Mouse (Mus musculus) gastrocnemius, postnatal 36 days (tissue): ENCODE results near the gene Slc2a9. TPM values are rescaled to one million over a fixed set of nuclear protein-coding genes. Genes with fewer than 3 reads are reported as not detected.

Experiments
- DNase-seq, 2 experiments: peaks; one replicate each; pipeline ENCODE4 v3.0.0; 2022
- intact Hi-C: fragments of 180-260 bp; cut with DNase I; formaldehyde crosslinking; loops from one replicate; pipeline ENCODE4 v1.15.1; 2025
- total RNA-seq, 2 experiments: library from RNA; stranded (reverse); gene quantifications; 2 replicates each; pipeline ENCODE4 v1.2.3; 2021

Slc2a9 gene
- total RNA-seq, 2 experiments from 2014 or later: 0.44 to 0.59 TPM

DNA sequence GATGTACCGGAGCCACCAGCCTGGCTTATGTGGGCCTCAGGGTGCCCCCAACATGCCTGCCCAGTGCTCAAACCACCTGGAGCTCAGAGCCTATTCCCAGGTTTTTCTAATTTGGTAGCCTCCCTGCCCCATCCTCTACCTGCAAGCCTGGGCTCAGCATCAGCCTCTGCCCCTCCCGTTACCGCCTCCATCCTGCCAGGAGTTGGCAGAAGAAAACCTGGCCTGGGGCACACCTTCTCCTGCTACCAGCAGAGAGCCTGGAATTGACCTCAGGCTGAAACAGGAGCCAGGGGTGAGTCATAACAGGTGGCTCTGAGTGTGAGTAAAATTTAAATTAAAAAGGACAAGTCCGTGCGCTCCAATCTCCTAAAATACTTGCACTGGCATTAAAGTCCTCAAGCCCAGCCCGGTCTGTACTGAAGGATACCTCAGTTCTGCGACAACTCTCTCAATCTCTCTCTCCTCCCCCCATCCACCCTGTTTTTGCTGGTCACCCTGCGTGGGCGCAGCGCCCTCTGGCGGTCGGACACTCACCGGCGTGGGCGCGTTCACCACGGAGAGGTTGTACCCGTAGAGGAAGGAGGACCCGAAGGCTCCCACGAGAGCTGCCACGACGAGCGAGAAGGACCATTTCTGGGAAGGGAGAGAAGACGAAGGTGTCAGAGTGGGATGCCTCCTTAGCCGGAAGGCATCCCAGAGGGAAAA lies 25.9 kb downstream of the Slc2a9 start:
- DNase-seq: peak; percentile 37 to 44
- intact Hi-C loops: no loop called here

DNA sequence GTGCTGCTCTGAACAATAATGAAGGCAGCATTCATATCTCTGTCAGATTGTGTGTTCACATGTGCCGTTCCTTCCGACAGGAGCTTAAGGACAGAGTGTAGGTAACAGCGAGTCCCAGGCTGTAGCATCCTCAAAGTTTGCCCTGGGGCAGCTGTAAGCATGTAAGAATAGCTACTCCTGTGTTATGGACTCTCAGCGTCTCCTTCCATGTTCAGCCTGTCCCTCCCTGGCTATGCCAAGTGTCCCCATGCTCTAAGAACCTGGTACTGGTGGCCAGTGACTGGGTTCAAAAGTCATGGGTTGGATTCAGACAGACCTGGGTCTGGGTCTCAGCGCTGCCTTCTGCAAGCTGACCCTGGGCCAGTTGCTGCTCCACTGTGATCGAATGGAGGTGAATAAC lies 32.1 kb downstream of the Slc2a9 start:
- intact Hi-C loops: no loop called here
- DNase-seq: peak in 1 of 2 experiments; percentile 4

DNA sequence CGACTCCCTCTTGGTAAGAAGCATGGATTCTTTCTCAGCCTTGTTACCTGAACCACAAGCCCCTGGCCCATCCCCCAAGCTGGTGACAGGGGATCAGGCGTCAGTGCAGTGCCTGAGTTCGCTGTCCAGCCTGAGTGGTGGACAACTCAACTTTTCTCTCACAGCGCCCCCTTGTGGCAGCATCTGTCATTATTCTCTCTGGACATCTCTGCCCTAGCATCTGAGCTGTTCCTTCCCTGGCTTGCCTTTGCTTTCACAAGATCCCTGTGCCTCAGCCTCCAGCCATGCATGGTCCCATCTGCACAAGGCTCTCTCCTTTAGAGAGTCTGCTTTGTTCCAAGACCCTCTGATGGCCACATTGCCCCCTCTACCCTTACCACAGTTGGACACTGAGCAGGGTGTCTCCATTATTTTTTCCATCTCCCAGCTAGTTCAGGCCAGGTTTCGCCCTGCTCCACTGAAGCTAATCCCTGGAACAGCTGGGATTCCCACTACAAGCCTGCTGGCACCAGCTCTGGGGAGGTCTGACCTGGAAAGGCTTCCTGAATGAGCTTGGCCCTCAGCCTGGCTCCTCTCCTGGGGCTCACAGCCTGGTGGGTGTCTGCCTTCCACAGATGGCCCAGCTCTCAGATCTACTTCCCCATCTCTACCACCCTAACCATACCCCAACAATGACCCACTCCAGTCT lies 32.9 kb downstream of the Slc2a9 start:
- intact Hi-C loops: loop anchor here (5.0 kb wide), 1 partner anchor 163 kb away; no protein-coding TSS in a partner anchor
- DNase-seq: peak; percentile 60 to 67

DNA sequence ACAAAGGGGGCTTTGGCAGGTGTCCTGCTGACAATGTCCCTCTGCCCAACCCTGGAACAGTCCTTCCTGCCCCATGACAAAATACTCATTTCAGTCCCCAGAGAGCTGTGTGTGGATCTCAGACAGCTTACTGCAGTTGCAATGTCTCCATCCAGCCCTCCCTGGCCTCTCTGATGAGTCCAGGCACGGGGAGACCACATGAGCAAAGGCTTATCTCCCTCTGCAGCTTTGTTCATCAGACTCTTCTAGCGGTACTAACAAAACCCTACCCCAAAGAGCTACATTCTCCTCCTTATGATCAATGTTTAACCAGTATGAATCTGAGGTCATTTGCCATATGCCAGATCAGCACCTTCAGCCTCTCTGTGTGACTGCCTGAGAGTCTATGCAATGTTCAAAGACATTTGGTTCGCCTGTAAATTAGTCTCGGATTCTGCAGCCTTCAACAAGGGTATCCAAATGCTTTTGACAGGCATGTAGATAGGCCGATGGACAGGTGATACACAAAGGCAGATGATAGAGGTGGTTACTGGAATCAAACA lies 36.3 kb downstream of the Slc2a9 start:
- intact Hi-C loops: loop anchor here (5.0 kb wide), 1 partner anchor 159 kb away; no protein-coding TSS in a partner anchor
- no peak for DNase-seq

DNA sequence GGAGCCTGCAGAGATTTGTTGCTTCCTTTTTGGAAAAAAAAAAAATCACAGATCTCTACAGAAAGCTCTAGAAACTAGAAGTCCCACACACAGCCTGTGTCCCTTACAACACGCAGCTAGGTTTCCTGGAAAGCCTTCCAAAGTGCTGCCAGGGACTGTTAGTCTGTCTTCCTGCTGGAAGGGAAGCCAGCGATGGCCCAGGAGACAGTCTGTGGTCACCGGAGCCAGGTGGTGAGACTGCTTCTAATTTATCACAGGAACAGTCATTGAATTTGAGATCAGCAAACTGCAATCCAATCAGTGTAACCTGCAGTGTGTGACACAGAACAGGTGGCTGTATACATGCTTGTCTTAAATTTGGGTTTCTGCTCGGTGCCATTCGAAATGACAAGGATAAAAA lies 41.7 kb downstream of the Slc2a9 start:
- DNase-seq: no peak
- intact Hi-C loops: no loop called here

DNA sequence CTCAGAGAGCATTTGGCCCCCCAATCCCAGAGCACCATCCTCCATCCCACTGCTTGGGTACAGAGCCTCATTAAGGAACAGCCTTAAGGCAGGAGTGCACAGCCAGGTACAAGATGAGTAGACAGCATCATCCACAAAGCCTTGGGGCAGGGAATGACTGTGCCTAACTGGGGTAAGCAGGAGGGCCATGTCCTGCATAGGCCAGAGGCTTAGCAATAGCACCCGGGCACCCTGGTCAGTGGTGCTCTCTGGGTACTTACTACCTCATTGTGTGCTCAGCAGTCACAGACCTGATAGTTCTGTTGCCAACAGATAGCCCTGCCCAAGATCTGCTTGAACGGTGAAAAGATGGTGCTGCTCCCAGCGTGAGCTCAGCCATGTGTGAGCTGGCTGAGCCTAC lies 52.0 kb downstream of the Slc2a9 start:
- no peak for DNase-seq
- intact Hi-C loops: no loop called here

DNA sequence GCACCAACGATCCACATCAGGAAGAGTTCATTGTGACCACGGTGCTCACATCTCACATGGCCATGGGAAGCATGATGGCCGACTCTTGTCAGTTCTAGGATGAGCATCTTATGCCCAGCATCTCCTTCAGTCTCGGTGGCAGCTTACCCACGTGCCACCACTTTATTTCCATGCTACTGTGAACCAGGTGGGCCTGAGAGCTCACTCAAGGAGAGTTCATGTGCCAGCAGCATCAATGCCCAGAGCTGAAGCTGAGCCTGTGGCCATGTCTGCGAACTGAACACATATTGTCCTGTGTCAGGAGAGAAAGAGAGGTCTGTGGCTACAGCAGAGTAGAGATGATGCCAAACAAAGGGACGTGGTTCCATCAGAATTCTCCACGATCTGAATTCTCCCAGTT lies 53.3 kb downstream of the Slc2a9 start:
- intact Hi-C loops: no loop called here
- no peak for DNase-seq

DNA sequence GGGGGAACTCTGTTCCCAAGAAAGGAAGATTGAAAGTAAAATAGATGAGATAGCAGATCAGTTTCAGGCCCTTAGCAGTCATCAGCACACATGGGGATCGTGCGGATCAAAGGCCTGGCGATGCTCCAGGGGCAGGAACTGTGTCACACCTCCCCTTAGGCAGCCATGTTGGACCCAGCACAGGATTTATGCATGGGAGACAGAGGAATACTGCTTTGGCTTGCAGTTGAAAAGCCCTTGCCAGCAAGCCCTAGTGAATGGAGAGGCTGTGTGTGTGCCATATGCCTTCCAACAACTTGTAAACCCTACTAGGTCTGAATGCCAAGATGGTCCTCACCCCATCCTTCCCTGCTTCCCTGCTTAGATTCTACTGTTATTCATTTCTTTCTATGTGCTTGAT lies 54.8 kb downstream of the Slc2a9 start:
- no peak for DNase-seq
- intact Hi-C loops: no loop called here

DNA sequence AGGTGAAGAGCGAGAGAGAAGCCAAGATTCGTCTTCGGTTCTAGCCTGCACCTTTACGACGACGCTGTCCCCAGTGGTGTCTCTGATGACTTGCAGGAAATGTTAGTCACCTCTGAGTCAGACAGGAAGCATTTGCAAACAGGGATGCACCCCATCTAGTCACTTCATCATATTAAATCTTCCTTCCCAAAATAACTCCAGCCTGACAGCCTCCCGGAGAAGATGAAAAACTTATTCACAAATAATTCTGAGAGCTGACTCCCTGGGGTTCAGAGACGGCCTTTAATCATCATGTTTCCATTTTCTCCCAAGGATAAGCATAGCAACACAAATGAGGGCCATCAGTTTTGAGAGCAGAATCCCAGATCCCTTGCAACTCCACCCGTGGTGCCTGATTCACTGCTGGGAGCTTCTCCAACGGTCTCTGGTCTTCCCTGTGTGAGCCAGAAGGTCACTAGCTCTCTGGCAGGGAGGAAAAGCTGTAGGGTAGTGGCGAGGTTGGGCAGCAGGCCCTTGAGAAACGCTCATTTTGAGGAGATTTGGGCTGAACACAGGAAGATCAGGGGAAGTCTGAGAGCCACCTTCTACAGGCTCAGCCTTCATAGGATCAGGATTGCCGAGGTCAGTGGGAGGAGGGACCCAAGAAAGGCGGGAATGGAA lies 56.5 kb downstream of the Slc2a9 start:
- intact Hi-C loops: no loop called here
- DNase-seq: peak in 1 of 2 experiments; percentile 25

DNA sequence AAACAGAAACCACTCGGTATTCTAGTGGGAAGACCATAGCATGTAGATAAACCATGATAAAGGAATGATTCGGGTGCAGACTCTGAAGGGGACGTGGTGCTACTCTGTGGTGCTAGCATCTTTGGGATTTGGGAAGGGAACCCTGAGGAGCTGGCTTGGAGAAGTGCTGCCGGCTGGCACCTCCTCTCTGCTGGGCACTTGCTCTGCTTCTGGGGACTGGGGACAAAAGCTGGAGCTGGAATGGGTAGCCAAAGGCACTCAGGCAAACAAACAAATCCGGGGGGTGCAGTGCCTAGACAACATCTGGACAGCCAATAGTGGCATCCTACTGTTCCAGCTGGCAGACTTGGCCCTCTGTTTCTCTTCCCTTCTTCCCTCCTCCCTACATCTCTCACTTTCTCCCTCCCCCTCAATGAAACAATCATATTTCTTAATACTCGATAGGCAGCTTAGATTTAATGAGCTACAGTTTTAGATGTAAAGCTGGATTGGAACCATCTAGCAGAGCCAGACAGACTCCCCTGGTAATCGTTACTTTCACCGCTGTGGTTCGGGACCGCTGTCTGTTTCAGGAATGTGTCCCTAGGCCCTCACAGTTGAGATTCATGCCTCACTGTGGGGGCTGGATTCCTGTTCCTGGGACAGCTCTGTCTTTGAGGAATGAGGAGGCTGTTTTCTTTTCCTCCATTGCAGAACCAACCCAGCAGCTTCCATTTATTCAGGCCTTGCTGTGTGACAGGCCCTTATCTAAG lies 61.7 kb downstream of the Slc2a9 start:
- DNase-seq: no peak
- intact Hi-C loops: no loop called here

DNA sequence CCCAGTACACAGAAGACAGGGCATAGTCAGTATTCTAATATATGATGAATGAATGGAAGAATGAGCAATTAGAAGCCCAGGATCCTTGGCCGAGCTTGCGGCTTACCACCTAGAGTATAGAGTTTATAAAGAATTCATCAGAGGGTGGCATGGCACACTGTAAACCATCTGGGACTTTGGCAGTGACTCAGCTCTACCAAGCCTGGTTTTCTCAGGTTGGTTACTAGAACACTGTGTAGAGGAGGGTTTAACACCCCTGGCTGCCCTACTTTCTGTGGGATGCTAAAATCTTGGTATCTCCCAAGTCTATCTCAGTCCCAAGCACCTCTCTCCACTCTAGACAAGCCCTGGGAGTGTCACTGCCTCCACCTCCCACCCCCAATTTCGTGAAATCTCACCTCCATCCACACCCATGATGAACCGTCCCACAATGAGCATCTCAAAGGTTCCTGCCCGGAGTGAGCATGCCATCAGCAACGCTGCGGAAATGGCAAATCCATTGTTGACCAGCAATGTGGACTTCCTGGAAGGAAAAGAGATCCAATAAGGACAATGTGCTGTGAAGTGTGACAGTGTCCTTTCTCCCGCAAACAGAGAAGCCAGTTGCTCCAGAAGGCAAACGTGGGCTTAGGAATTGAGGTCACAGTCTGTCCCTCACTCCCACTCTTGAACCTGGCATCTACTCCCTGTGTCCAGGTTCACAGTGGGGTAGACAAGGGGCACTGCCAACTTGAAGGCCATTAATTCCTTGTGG lies 62.5 kb downstream of the Slc2a9 start:
- no peak for DNase-seq

DNA sequence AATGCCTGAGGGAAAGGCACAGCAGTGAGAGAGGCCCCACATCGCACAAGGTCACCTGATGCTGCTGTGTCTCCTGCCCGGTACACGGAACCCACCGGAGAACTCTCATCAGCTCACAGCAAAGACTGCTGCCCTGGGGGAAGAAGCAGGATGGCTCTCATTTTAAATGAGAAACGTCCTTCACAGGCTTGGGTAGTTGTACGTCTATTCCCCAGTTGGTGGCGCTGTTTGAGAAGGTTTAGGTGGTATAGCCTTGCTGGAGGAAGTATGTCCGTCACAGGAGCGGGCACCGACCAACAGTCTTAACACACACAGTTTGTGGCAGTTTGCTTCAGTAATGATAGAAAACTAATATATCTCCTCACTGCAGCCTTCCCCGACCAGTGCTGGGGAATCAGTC lies 66.3 kb downstream of the Slc2a9 start:
- intact Hi-C loops: no loop called here
- DNase-seq: no peak

More for the DNA sequence above, 62.5 kb downstream of the Slc2a9 start:
- intact Hi-C loops: no loop called here

DNA sequence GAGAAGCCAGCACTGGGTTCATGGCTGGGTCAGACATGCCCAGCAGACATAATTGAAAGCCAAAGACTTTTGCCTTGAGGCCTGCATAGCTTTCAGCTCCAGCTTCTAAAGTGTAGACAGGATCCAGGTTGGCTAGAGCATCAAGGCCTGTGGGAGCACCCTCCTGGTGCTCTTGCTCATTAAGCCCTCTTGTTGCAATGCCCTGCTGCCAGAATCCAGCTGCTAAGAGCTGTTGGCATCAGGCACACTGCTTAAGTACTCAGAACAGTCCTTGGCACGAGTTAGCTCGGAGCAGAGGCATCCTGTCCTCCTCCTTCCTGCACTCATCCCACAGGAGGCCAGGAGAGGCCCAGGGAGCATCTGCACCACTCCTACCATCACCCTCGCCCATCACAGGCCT lies 68.1 kb downstream of the Slc2a9 start:
- intact Hi-C loops: no loop called here
- DNase-seq: no peak

DNA sequence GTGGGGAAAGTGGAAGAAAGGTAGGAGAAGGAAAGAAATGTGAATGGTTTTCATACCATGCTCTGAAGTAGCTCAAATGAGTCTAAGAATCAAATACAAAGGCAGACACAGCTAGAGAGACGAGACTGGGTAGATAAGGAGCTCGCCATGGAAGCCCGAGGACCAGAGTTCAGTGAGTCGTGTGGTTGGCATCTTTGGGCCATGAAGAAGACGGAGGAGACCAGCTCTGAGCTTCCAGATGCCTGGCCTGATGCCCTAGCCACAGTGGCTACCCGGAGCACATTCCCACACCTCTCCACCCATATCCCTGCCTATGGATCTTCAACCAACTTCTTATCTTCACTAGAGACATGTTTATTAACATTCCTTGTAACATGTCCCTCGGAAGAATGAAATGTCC lies 71.7 kb downstream of the Slc2a9 start:
- intact Hi-C loops: no loop called here
- no peak for DNase-seq

DNA sequence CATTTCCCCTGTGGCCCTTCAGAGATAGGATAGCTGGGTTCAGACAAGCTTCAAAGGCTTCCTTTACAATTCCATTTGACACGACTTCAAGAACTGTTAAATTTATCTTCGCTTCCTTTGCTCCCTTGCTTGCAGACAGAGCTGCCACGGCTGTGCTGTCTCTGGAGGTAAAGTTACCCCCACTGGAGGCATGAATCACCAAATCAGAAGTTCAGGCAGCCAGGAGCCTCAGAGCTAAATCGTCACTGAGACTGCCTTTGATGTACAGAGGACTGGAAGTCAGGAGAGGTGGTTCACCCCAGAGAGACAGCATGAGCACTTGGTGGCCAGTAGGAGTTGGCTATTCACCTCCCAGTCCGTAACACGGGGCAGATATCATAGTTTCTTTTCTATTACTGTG lies 73.8 kb downstream of the Slc2a9 start:
- intact Hi-C loops: no loop called here
- no peak for DNase-seq

DNA sequence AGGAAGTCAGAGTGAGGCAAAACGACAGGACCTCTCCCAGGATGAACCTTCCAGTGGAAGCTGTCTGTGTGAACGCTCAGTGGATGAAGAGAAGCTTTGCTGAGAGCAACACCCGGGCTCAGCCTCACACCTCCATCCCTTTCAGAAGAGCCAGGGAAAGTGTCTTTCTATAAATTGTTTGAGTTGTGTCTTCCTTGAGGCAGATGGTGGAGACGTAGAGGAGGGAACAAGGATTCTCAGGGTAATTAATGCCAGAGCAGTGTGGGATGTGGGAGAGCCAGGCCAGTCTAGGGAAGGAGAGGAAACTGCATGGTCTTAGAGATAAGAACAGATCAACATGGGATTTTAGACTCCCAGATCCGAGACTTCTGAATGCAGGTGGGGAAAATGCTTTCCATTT lies 75.2 kb downstream of the Slc2a9 start:
- intact Hi-C loops: no loop called here
- no peak for DNase-seq

DNA sequence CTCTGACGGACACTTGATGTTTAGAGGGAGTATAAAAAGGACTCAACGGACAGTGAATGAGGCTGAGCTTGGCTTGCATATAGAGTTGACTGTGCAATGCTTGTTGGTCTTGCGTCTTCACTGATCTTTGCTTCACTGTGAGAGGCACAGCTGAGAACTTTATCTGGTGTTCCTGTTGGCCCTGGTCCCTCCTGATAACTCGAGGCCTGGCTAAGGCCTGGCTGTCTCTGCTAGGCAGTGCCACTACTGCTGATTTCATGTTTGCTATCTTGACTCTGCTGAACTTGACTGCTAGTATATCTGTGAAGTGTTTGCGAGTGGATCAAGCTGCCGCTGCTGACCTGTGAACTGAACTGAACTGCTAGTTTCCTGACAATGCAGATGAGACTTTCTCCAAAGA lies 77.4 kb downstream of the Slc2a9 start:
- no peak for DNase-seq
- intact Hi-C loops: no loop called here

DNA sequence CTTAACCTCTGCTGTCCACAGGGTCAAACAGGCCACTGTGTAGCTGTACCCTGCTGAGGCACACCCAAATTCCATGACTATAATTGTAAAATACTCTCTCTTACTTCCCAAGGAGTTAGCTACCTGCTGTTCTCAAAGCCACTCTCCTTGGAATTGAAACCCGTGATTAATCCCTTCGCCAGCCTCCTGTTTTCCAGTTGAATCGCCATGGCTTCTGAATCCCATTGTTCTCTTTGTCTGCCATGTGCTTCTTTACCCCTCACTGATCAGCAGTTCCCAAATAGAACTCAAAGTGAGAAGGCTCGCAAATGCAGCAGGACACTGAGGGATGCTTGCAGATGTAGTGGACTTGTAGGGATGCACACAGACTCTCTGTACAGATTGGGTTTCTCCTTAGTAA lies 80.5 kb downstream of the Slc2a9 start:
- intact Hi-C loops: no loop called here
- no peak for DNase-seq

DNA sequence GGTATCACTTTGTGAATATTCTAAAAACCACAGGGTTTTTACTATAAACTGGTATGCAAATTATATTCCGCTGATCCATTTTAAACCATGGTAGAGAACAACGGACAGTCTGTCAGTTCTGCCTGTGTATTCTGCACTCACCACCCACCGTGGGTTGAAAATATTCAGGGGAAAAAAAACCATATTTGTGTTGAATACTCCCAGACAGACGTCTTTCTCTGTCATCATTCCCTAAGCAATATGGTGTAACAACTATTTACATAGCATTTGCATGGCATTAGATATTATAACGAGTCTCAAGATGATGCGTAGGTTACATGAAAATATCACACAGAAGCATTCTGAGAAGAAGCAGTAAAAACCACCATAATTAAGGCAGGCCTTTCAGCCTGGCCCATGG lies 84.1 kb downstream of the Slc2a9 start:
- intact Hi-C loops: no loop called here

DNA sequence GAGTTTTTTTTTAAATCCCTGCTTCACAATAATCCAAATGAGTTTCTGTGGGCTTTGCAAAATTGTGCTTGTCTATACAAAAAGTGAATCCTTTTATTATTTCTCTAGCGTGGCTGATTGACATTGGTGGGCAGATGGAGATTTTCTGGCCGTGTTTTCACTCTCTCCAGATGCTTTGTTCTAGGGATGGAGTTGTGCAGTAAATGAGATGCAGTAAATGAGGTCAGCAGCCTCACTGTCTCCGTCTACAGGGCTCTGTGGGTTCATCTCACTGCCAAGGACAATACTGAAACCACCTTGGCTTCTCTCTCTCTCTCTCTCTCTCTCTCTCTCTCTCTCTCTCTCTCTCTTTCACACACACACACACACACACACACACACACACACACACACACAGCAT lies 99.3 kb downstream of the Slc2a9 start:
- no peak for DNase-seq
- intact Hi-C loops: no loop called here

More for the DNA sequence above, 84.1 kb downstream of the Slc2a9 start:
- DNase-seq: no peak
